Mouse (Mus musculus): ENCODE measurements at regions not wholly inside any gene's neighbourhood (a gene's known extent, or its start where the extent isn't known, plus 50 kb on each side); places are given as distances from the start of the nearest gene placed in this dataset.

DNA sequence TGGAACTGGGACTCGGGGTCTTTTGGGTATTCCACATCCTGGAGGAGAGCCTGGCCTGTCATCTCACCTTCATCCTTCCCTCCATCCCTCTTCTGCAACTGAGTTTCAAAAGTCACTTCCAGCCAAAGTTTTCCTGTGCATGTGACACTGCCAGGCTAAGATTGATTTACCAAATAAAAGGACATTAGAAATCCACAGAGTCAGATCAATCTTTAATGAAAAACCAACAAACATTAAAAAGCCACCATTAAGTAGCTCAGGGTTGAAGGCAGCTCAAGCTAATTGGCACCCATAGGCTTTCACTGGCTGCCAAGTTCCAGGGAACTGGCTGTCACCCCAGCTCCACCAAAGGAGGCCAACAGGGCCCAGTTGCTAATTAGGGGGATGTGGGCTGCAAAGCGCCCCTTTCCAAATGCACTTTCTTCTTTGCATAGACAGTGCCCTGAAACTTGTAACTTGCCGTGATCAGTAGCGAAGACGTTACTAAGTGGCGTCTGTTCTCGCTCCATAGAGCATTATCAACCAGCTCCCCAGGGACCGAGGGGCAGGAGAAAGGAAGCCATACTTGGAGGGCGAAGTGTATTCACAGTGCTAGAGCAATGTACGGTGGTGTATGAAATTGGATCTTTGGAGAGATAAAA is 464.6 kb upstream of the Gm19410 start:
- no peaks in the 10 kb centered on the region for H3K79me2 ChIP-seq (ENCODE audit: control insufficient read depth, insufficient read depth, low read length, poor library complexity)
- no peaks in the 10 kb centered on the region for H3K9me3 ChIP-seq (replicated peaks; ENCODE audit: insufficient read depth, low read length)
- H3K9ac ChIP-seq (ENCODE audit: control insufficient read depth, low read depth, low read length, poor library complexity, severe bottlenecking), result no peak overlapping the region
- no peaks in the 10 kb centered on the region for H3K36me3 ChIP-seq (ENCODE audit: control insufficient read depth in 1 of 2, insufficient read depth in 2 of 2, low read length in 2 of 2)
- H3K4me3 ChIP-seq (ENCODE audit: control insufficient read depth in 1 of 2, insufficient read depth in 1 of 2, low read depth in 2 of 2, low read length in 2 of 2), result no peak overlapping the region
- no peak for DNase-seq (ENCODE audit: low read depth, low spot score)
- no peaks in the 10 kb centered on the region for H3K27me3 ChIP-seq (ENCODE audit: control insufficient read depth in 1 of 2, insufficient read depth in 2 of 2, low read length in 2 of 2)
- TF ChIP-seq ZMIZ1 (IDR thresholded peaks at IDR 0.05; ENCODE audit: low read depth, low read length) (no peak), MEF2A (IDR thresholded peaks at IDR 0.05; ENCODE audit: extremely low read depth, insufficient replicate concordance, low read depth, low read length, poor library complexity, severe bottlenecking) (no peak), CHD2 (IDR thresholded peaks at IDR 0.05; ENCODE audit: low read length) (no peak), ETS1 (IDR thresholded peaks at IDR 0.05; ENCODE audit: low read depth, low read length) (no peak), EP300 (IDR thresholded peaks at IDR 0.05; ENCODE audit: low read depth in 1 of 2, low read length in 2 of 2) (no peak), CHD1 (IDR thresholded peaks at IDR 0.05; ENCODE audit: low read depth, low read length) (no peak)
- H3K27ac ChIP-seq (ENCODE audit: control insufficient read depth, low read depth, low read length), result no peak overlapping the region
- H3K4me1 ChIP-seq (ENCODE audit: control insufficient read depth in 1 of 2, insufficient read depth in 2 of 2, low read length in 2 of 2), result no peaks in the 10 kb centered on the region

DNA sequence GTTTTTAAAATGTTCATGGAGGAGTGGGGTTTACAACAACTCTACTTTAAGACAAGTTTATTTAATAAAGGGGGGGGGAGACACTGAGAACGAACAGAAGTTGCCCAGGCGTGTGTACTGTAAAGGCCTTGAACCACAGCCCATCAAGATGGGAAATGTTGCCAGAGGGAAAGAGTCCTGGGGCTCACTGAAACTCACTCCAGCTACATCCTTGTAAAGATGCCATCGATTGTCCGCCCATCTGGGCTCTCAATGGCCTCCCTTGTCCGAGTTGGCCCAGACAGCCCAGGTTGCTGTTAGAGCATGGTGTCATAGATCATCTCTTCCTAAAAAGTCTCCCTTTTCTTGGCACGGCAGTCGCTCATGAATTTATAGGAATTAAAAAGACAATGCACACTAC is 462.7 kb upstream of the Gm19410 start:
- H3K9me3 ChIP-seq (replicated peaks; ENCODE audit: insufficient read depth, low read length), result no peaks in the 10 kb centered on the region
- H3K79me2 ChIP-seq (ENCODE audit: control insufficient read depth, insufficient read depth, low read length, poor library complexity), result no peaks in the 10 kb centered on the region
- no peaks in the 10 kb centered on the region; a peak in 1 of 4 replicates for H3K27me3 ChIP-seq (ENCODE audit: control insufficient read depth in 1 of 2, insufficient read depth in 2 of 2, low read length in 2 of 2)
- H3K36me3 ChIP-seq (ENCODE audit: control insufficient read depth in 1 of 2, insufficient read depth in 2 of 2, low read length in 2 of 2), result no peaks in the 10 kb centered on the region
- DNase-seq (ENCODE audit: low read depth, low spot score), result no peak
- no peaks in the 10 kb centered on the region for H3K4me1 ChIP-seq (ENCODE audit: control insufficient read depth in 1 of 2, insufficient read depth in 2 of 2, low read length in 2 of 2)
- H3K27ac ChIP-seq (ENCODE audit: control insufficient read depth, low read depth, low read length), result no peak overlapping the region
- no peak overlapping the region for H3K9ac ChIP-seq (ENCODE audit: control insufficient read depth, low read depth, low read length, poor library complexity, severe bottlenecking)
- TF ChIP-seq EP300 (IDR thresholded peaks at IDR 0.05; ENCODE audit: low read depth in 1 of 2, low read length in 2 of 2) (no peak), MEF2A (IDR thresholded peaks at IDR 0.05; ENCODE audit: extremely low read depth, insufficient replicate concordance, low read depth, low read length, poor library complexity, severe bottlenecking) (no peak), UBTF (IDR thresholded peaks at IDR 0.05; ENCODE audit: borderline replicate concordance, insufficient read depth, low read depth, low read length) (no peak), CHD1 (IDR thresholded peaks at IDR 0.05; ENCODE audit: low read depth, low read length) (no peak), TBP (IDR thresholded peaks at IDR 0.05; ENCODE audit: low read depth, low read length) (no peak), ETS1 (IDR thresholded peaks at IDR 0.05; ENCODE audit: low read depth, low read length) (no peak), NELFE (IDR thresholded peaks at IDR 0.05; ENCODE audit: low read depth, low read length) (no peak), GABPA (IDR thresholded peaks at IDR 0.05; ENCODE audit: low read depth, low read length) (no peak), E2F4 (IDR thresholded peaks at IDR 0.05; ENCODE audit: borderline replicate concordance, low read depth, low read length) (no peak)
- H3K4me3 ChIP-seq (ENCODE audit: control insufficient read depth in 1 of 2, insufficient read depth in 1 of 2, low read depth in 2 of 2, low read length in 2 of 2), result no peak overlapping the region

DNA sequence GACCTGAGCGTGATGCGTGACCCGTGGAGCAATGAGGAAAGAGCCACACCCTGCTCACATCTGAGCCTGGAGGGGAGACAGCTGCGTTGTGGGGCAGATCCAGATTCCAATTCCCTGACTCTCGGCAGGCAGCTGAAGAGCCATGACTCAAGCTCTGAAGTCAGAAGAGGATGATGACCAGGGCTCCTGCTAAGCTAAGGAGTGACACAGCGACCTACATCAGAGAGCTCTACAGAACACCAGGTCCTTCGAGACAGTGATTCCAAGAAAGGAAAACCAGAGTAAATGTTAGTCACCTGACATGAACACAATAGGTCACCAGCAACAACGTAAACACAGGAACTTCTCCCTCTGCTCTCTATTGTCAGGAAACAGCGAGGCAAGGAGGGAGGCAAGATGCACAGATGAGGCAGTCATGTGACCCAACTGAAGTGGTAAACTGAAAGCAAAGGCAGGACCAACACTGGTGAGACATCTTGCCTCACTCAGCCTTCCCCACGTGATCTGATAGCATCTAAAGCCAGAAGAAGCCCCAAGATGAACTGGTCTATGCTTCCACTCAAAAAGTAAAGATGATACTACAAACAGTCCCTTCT is 444.2 kb upstream of the Gm19410 start:
- no peak for DNase-seq (ENCODE audit: low read depth, low spot score)
- Histone ChIP-seq H3K9ac (ENCODE audit: control insufficient read depth, low read depth, low read length, poor library complexity, severe bottlenecking) (no peak overlapping the region), H3K36me3 (ENCODE audit: control insufficient read depth in 1 of 2, insufficient read depth in 2 of 2, low read length in 2 of 2) (no peaks in the 10 kb centered on the region), H3K27me3 (ENCODE audit: control insufficient read depth in 1 of 2, insufficient read depth in 2 of 2, low read length in 2 of 2) (no peaks in the 10 kb centered on the region), H3K27ac (ENCODE audit: control insufficient read depth, low read depth, low read length) (no peak overlapping the region), H3K79me2 (ENCODE audit: control insufficient read depth, insufficient read depth, low read length, poor library complexity) (no peaks in the 10 kb centered on the region), H3K4me1 (ENCODE audit: control insufficient read depth in 1 of 2, insufficient read depth in 2 of 2, low read length in 2 of 2) (no peaks in the 10 kb centered on the region), H3K9me3 (replicated peaks; ENCODE audit: insufficient read depth, low read length) (no peaks in the 10 kb centered on the region), H3K4me3 (ENCODE audit: control insufficient read depth in 1 of 2, insufficient read depth in 1 of 2, low read depth in 2 of 2, low read length in 2 of 2) (no peak overlapping the region)
- TF ChIP-seq ETS1 (IDR thresholded peaks at IDR 0.05; ENCODE audit: low read depth, low read length) (no peak), EP300 (IDR thresholded peaks at IDR 0.05; ENCODE audit: low read depth in 1 of 2, low read length in 2 of 2) (no peak), ZC3H11A (IDR thresholded peaks at IDR 0.05; ENCODE audit: low read depth, low read length) (no peak), POLR2A (IDR thresholded peaks at IDR 0.05; ENCODE audit: control insufficient read depth in 1 of 2, insufficient read depth in 1 of 2, low read depth in 1 of 2, low read length in 2 of 2, poor library complexity in 1 of 2) (no peak), CHD2 (IDR thresholded peaks at IDR 0.05; ENCODE audit: low read length) (no peak), ZKSCAN1 (IDR thresholded peaks at IDR 0.05; ENCODE audit: low read depth, low read length) (no peak), JUND (IDR thresholded peaks at IDR 0.05; ENCODE audit: low read depth, low read length) (no peak)
